Mouse (Mus musculus): ENCODE results near the gene Lig3.
A peak's percentile ranks its signal among the peaks of the same experiment; 100 is the strongest.
"Not testable (repeated sequence)": the region's sequence is repeated elsewhere in the genome, so short reads cannot be mapped to it uniquely, and the experiment has no call there.

Lig3 gene

GRCm38 (mm10) chr11:82831008-82831893, 50.3 kb downstream of the Lig3 start:
- no peak for DNase-seq (ENCODE audit: low read depth, low spot score)

- DNase-seq (ENCODE audit: low read depth, low spot score), result not testable (repeated sequence)
These were observed 51.5 kb downstream of the Lig3 start for GRCm38 (mm10) chr11:82832402-82832801.

- no peak for DNase-seq (ENCODE audit: low read depth, low spot score)
These were observed 53.0 kb downstream of the Lig3 start for GRCm38 (mm10) chr11:82833929-82834328.

- not testable (repeated sequence) for DNase-seq (ENCODE audit: low read depth, low spot score)
These were observed 53.5 kb downstream of the Lig3 start for GRCm38 (mm10) chr11:82834359-82834758.

GRCm38 (mm10) chr11:82835616-82836432, 54.9 kb downstream of the Lig3 start:
- DNase-seq (ENCODE audit: low read depth, low spot score), result no peak

- no peak for DNase-seq (ENCODE audit: low read depth, low spot score)
These were observed 56.3 kb downstream of the Lig3 start for GRCm38 (mm10) chr11:82837192-82837591.

- DNase-seq (ENCODE audit: low read depth, low spot score), result no peak
These were observed 56.9 kb downstream of the Lig3 start for GRCm38 (mm10) chr11:82837848-82838247.

GRCm38 (mm10) chr11:82838511-82838910, 57.6 kb downstream of the Lig3 start:
- DNase-seq (ENCODE audit: low read depth, low spot score), result no peak

- no peak for DNase-seq (ENCODE audit: low read depth, low spot score)
These were observed 64.0 kb downstream of the Lig3 start for GRCm38 (mm10) chr11:82844771-82845414.

GRCm38 (mm10) chr11:82845415-82846078, 64.6 kb downstream of the Lig3 start:
- DNase-seq (ENCODE audit: low read depth, low spot score), result peak; percentile 80

GRCm38 (mm10) chr11:82846079-82846436, 65.2 kb downstream of the Lig3 start:
- peak; percentile 76 for DNase-seq (ENCODE audit: low read depth, low spot score)

- DNase-seq (ENCODE audit: low read depth, low spot score), result peak; percentile 40
These were observed 66.0 kb downstream of the Lig3 start for GRCm38 (mm10) chr11:82846938-82847337.

GRCm38 (mm10) chr11:82847571-82848000, 66.7 kb downstream of the Lig3 start:
- peak; percentile 90 for DNase-seq (ENCODE audit: low read depth, low spot score)

GRCm38 (mm10) chr11:82850259-82850658, 69.4 kb downstream of the Lig3 start:
- no peak for DNase-seq (ENCODE audit: low read depth, low spot score)

GRCm38 (mm10) chr11:82852115-82852514, 71.2 kb downstream of the Lig3 start:
- no peak for DNase-seq (ENCODE audit: low read depth, low spot score)

- DNase-seq (ENCODE audit: low read depth, low spot score), result no peak
These were observed 71.6 kb downstream of the Lig3 start for GRCm38 (mm10) chr11:82852540-82852939.

GRCm38 (mm10) chr11:82852958-82853357, 72.0 kb downstream of the Lig3 start:
- DNase-seq (ENCODE audit: low read depth, low spot score), result no peak
